Mouse (Mus musculus) T-helper 2 cell (primary cell): ENCODE data around the gene Mbd6.
"Not testable (repeated sequence)": the region's sequence is repeated elsewhere in the genome, so short reads cannot be mapped to it uniquely, and the experiment has no call there.

Experiments used
- in situ Hi-C: fragments of 300-600 bp; cut with MboI, MseI; formaldehyde crosslinking; loops from one replicate; pipeline ENCODE4 v1.15.1; 2025; ENCODE audit warnings: high pct_unique_total_duplicates

Gene Mbd6

GRCm38 (mm10) chr10:127288800-127289572, at the start of gene Mbd6:
Gene Mbd6 (minus strand): TSS chr10:127289018.
- in situ Hi-C loops = no loop called here

- in situ Hi-C loops = no loop called here
Observed at GRCm38 (mm10) chr10:127337536-127338099, 48.8 kb upstream of the Mbd6 start.

GRCm38 (mm10) chr10:127336952-127337351, 48.1 kb upstream of the Mbd6 start:
- in situ Hi-C loops = no loop called here

GRCm38 (mm10) chr10:127335271-127335670, 46.5 kb upstream of the Mbd6 start:
- in situ Hi-C loops = no loop called here

GRCm38 (mm10) chr10:127333152-127333551, 44.3 kb upstream of the Mbd6 start:
- in situ Hi-C loops = loop anchor here (5.0 kb wide), 1 partner anchor 146 kb away; no protein-coding TSS in a partner anchor

- in situ Hi-C loops = loop anchor here (5.0 kb wide), 1 partner anchor 145 kb away; no protein-coding TSS in a partner anchor
Observed at GRCm38 (mm10) chr10:127332211-127332874, 43.5 kb upstream of the Mbd6 start.

GRCm38 (mm10) chr10:127330212-127330611, 41.4 kb upstream of the Mbd6 start:
- in situ Hi-C loops = loop anchor here (5.0 kb wide), 1 partner anchor 143 kb away; no protein-coding TSS in a partner anchor

- in situ Hi-C loops = no loop called here
Observed at GRCm38 (mm10) chr10:127327461-127328145, 38.8 kb upstream of the Mbd6 start.

GRCm38 (mm10) chr10:127326828-127327227, 38.0 kb upstream of the Mbd6 start:
- in situ Hi-C loops = no loop called here

- in situ Hi-C loops = no loop called here
Observed at GRCm38 (mm10) chr10:127326017-127326801, 37.4 kb upstream of the Mbd6 start.

- in situ Hi-C loops = no loop called here
Observed at GRCm38 (mm10) chr10:127325454-127326016, 36.7 kb upstream of the Mbd6 start.

GRCm38 (mm10) chr10:127324495-127324894, 35.7 kb upstream of the Mbd6 start:
- in situ Hi-C loops = no loop called here

GRCm38 (mm10) chr10:127323131-127323855, 34.5 kb upstream of the Mbd6 start:
- in situ Hi-C loops = no loop called here

GRCm38 (mm10) chr10:127322669-127323068, 33.9 kb upstream of the Mbd6 start:
- in situ Hi-C loops = no loop called here

GRCm38 (mm10) chr10:127322178-127322577, 33.4 kb upstream of the Mbd6 start:
- in situ Hi-C loops = no loop called here

GRCm38 (mm10) chr10:127321621-127322020, 32.8 kb upstream of the Mbd6 start, which contains the start of gene Arhgap9:
Gene Arhgap9 (plus strand): TSS chr10:127321964.
- in situ Hi-C loops = no loop called here

- in situ Hi-C loops = no loop called here
Observed at GRCm38 (mm10) chr10:127319969-127320368, 31.2 kb upstream of the Mbd6 start.

- in situ Hi-C loops = no loop called here
Observed at GRCm38 (mm10) chr10:127318009-127318408, 29.2 kb upstream of the Mbd6 start.

GRCm38 (mm10) chr10:127317277-127317676, 28.5 kb upstream of the Mbd6 start:
- in situ Hi-C loops = no loop called here

GRCm38 (mm10) chr10:127314950-127315349, 26.1 kb upstream of the Mbd6 start:
- in situ Hi-C loops = not testable (repeated sequence)
